Comparison of ENCODE assay signal across 13 mouse cellular contexts in the genomic region with DNA sequence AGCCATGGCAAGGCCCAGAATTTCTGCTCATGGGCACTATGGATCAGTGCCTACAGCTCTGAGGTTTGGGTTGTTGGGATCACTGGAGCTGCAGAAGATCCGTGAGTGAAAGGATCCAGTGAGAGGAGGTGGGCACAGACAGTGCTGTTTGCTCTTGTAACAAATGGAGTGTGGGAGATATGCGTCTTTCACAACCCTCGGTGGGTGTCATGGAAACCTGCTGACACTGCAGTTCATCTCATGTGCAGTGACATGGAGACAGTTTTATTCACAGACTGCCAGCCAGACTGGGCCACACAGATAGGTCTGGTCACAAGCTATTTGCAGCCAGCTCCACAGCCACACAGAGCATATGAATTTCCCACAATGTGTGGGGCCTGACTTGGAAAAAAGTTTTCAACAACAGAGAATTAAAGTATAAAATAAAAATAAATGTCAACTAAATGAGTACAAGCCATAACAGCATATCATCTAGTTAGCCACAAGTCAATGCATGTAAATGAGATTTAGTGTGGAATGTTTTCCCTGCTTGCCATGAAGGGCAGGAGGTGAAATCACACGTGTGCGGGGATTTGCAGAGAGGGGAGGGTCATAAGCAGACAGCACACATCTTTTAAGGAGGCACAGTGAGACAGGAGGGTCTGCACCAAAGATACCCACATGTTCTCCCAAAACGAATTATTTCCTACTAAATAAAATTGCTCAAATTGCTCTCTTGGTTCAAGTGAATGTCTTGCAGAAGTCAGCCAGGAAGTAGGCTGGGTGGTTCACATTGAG.
A peak's percentile ranks its signal among the peaks of the same experiment; 100 is the strongest.
DNase-seq lines count a peak whose midpoint lies in the region; ATAC-seq lines count a peak whose summit lies in the region.
"Had no signal": no experiment of that assay in that cellular context is flagged by ENCODE, and none has a peak within 500 bp of the region (broad histone marks: within the 10 kb centered on the region; RNA-seq: fewer than 3 reads in every experiment).

No protein-coding gene starts in this region.

- no peaks in the 10 kb centered on the region for H3K36me3 ChIP-seq in embryonic facial prominence, embryonic 14.5 days (ENCODE audit: control insufficient read depth, insufficient read depth, low read length)
- H3K36me3 ChIP-seq in hindbrain, embryonic 15.5 days = no peaks in the 10 kb centered on the region
- no peaks in the 10 kb centered on the region for H3K36me3 ChIP-seq in neural tube, embryonic 12.5 days
- H3K36me3 ChIP-seq: G1E; limb, embryonic 13.5 days had no signal

- 33% methylated on average over 6 of the region's 6 CpGs for WGBS in embryonic facial prominence, embryonic 14.5 days
- WGBS in hindbrain, embryonic 15.5 days = 22% methylated on average over 6 of the region's 6 CpGs
- 31% methylated on average over 6 of the region's 6 CpGs for WGBS in neural tube, embryonic 12.5 days

- no peaks in the 10 kb centered on the region for H3K27me3 ChIP-seq in embryonic facial prominence, embryonic 14.5 days (replicated peaks; ENCODE audit: control insufficient read depth, insufficient read depth, low read length)
- H3K27me3 ChIP-seq in hindbrain, embryonic 15.5 days = no peaks in the 10 kb centered on the region
- H3K27me3 ChIP-seq in neural tube, embryonic 12.5 days (replicated peaks) = no peaks in the 10 kb centered on the region
- H3K27me3 ChIP-seq: limb, embryonic 13.5 days; megakaryocyte, embryonic 14.5 days had no signal

- no peak overlapping the region for H3K9ac ChIP-seq in embryonic facial prominence, embryonic 14.5 days (ENCODE audit: low read depth, low read length)
- H3K9ac ChIP-seq in hindbrain, embryonic 15.5 days = no peak overlapping the region
- H3K9ac ChIP-seq in neural tube, embryonic 12.5 days = no peak overlapping the region
- H3K9ac ChIP-seq: limb, embryonic 13.5 days had no signal

- H3K4me3 ChIP-seq in embryonic facial prominence, embryonic 14.5 days (ENCODE audit: low read depth, low read length) = no peak overlapping the region
- no peak overlapping the region for H3K4me3 ChIP-seq in hindbrain, embryonic 15.5 days
- H3K4me3 ChIP-seq in neural tube, embryonic 12.5 days = no peak overlapping the region
- H3K4me3 ChIP-seq: limb, embryonic 13.5 days; megakaryocyte, embryonic 14.5 days had no signal

- ATAC-seq in embryonic facial prominence, embryonic 14.5 days (ENCODE audit: low read depth) = peak; percentile 64; the same call in 1 of the 2 replicates
- ATAC-seq in hindbrain, embryonic 15.5 days (ENCODE audit: low FRiP score, low read depth) = peak; percentile 81; the same call in 1 of the 2 replicates
- ATAC-seq in neural tube, embryonic 12.5 days (ENCODE audit: low FRiP score, low read depth) = peak; percentile 72

- H3K27ac ChIP-seq in embryonic facial prominence, embryonic 14.5 days (replicated peaks; ENCODE audit: low read depth, low read length) = peak overlapping the region; percentile 22; the same call in 1 of the 2 replicates
- 0 out of 2 replicates have a peak overlapping the region, but pooled peaks have one; percentile 31 for H3K27ac ChIP-seq in hindbrain, embryonic 15.5 days (replicated peaks)
- H3K27ac ChIP-seq in neural tube, embryonic 12.5 days = no peak overlapping the region
- H3K27ac ChIP-seq: limb, embryonic 13.5 days had no signal

- H3K9me3 ChIP-seq in embryonic facial prominence, embryonic 14.5 days (ENCODE audit: control insufficient read depth, low read length) = no peaks in the 10 kb centered on the region
- H3K9me3 ChIP-seq in hindbrain, embryonic 15.5 days = no peaks in the 10 kb centered on the region
- H3K9me3 ChIP-seq in neural tube, embryonic 12.5 days = no peaks in the 10 kb centered on the region
- H3K9me3 ChIP-seq: G1E; limb, embryonic 13.5 days had no signal

- peaks cover 35% of the 10 kb centered on the region for H3K4me1 ChIP-seq in embryonic facial prominence, embryonic 14.5 days (ENCODE audit: control insufficient read depth, insufficient read depth, low read length)
- H3K4me1 ChIP-seq in hindbrain, embryonic 15.5 days (replicated peaks) = no peaks in the 10 kb centered on the region
- H3K4me1 ChIP-seq in neural tube, embryonic 12.5 days = no peaks in the 10 kb centered on the region
- H3K4me1 ChIP-seq: megakaryocyte, embryonic 14.5 days had no signal

- peak; percentile 29 for DNase-seq in layer of hippocampus, adult 11-12 months (ENCODE audit: low spot score)
- DNase-seq in layer of hippocampus, postnatal 25 days (ENCODE audit: extremely low spot score in 1 of 2, low spot score in 1 of 2) = no peak
- peak; percentile 55 for DNase-seq in embryonic facial prominence, embryonic 14.5 days (ENCODE audit: low spot score)
- no peak for DNase-seq in thymus, postnatal 10 days (ENCODE audit: low spot score in 2 of 2)
- DNase-seq in Muller cell, postnatal 12 days (ENCODE audit: inconsistent ontology term) = no peak
- DNase-seq in thymus, postnatal 14 days = no peak
- DNase-seq: adrenal gland, postnatal 10 days; cerebellum, adult 9-11 months had no signal

- H3K4me2 ChIP-seq in embryonic facial prominence, embryonic 14.5 days (ENCODE audit: low read depth, low read length) = no peak overlapping the region
- H3K4me2 ChIP-seq in hindbrain, embryonic 15.5 days = no peak overlapping the region
- no peak overlapping the region for H3K4me2 ChIP-seq in neural tube, embryonic 12.5 days (replicated peaks)
- H3K4me2 ChIP-seq: limb, embryonic 13.5 days had no signal

Comparison
In these comparisons a context has a peak if more than half of its experiments do, and no peak if none do; other contexts are left out.
1. DNase-seq: peak in layer of hippocampus, adult 11-12 months (single experiment) and embryonic facial prominence, embryonic 14.5 days (single experiment); none in layer of hippocampus, postnatal 25 days (0 of 2), thymus, postnatal 10 days (0 of 2), Muller cell, postnatal 12 days (single experiment) and thymus, postnatal 14 days (single experiment).
2. Peak in every context shown above with its lines, with median percentiles within 50 percentile points of each other: ATAC-seq.